Comparison of ENCODE assay signal across 8 mouse cellular contexts in genomic region chr6:127272630-127273029, GRCm38 (mm10).
DNase-seq lines count a peak whose midpoint lies in the region; ATAC-seq and TF ChIP-seq lines count a peak whose summit lies in the region.

No protein-coding gene starts in this region.

- H3K4me1 ChIP-seq in heart, postnatal 0 days (ENCODE audit: control insufficient read depth, insufficient read depth), result peaks cover 6% of the 10 kb centered on the region
- H3K4me1 ChIP-seq in lung, adult 2 months (ENCODE audit: control insufficient read depth, insufficient read depth, low read length), result no peaks in the 10 kb centered on the region

- 44% methylated on average over 7 of the region's 7 CpGs for WGBS in heart, postnatal 0 days
- 28% methylated on average over 7 of the region's 7 CpGs for WGBS in lung, adult 2 months

- H3K9ac ChIP-seq in heart, postnatal 0 days (replicated peaks; ENCODE audit: low read depth, low read length), result no peak overlapping the region

- no peak overlapping the region for H3K4me2 ChIP-seq in heart, postnatal 0 days (ENCODE audit: low read depth, low read length)

- peak; percentile 67 for ATAC-seq in heart, postnatal 0 days (ENCODE audit: insufficient read depth, low read depth)

- no peaks in the 10 kb centered on the region for H3K36me3 ChIP-seq in heart, postnatal 0 days (replicated peaks; ENCODE audit: control insufficient read depth, insufficient read depth, low read length)

- H3K4me3 ChIP-seq in heart, postnatal 0 days (ENCODE audit: low read depth, low read length), result no peak overlapping the region
- no peak overlapping the region for H3K4me3 ChIP-seq in lung, adult 2 months (replicated peaks; ENCODE audit: extremely low read depth, low read depth, low read length)

- no peaks in the 10 kb centered on the region for H3K9me3 ChIP-seq in heart, postnatal 0 days (replicated peaks; ENCODE audit: control insufficient read depth, low read length)

- TF ChIP-seq EP300 in heart, postnatal 0 days (IDR thresholded peaks at IDR 0.05; ENCODE audit: low read depth), result no peak

- DNase-seq in cerebellum, postnatal 14 days, result peak; percentile 7 to 40
- no peak for DNase-seq in cerebellum, adult 18-20 months
- peak; percentile 60 to 65 for DNase-seq in B cell, adult 2 months
- DNase-seq in heart, postnatal 0 days (ENCODE audit: low spot score), result peak; percentile 70
- DNase-seq in lung, adult 2 months, result peak; percentile 18
- peak; percentile 44 for DNase-seq in thymus, postnatal 25 days
- DNase-seq in layer of hippocampus, postnatal 25 days (ENCODE audit: extremely low spot score in 1 of 2, low spot score in 1 of 2), result no peak
- no peak for DNase-seq in layer of hippocampus, adult 9-10 months (ENCODE audit: low spot score)

- no peak overlapping the region for H3K27ac ChIP-seq in heart, postnatal 0 days (ENCODE audit: low read depth)

- TF ChIP-seq CTCF in heart, postnatal 0 days (IDR thresholded peaks at IDR 0.05; ENCODE audit: low read depth), result peak; percentile 36
- peak; percentile 51 for TF ChIP-seq CTCF in lung, adult 2 months (IDR thresholded peaks at IDR 0.05; ENCODE audit: insufficient read depth, low read length)

- peaks cover 16% of the 10 kb centered on the region; the same call in 1 of the 2 replicates for H3K27me3 ChIP-seq in heart, postnatal 0 days (ENCODE audit: control insufficient read depth, insufficient read depth, low read length)

- no peak for TF ChIP-seq POLR2A in lung, adult 2 months (IDR thresholded peaks at IDR 0.05; ENCODE audit: borderline replicate concordance, extremely low read depth, low read depth, low read length)

Comparison
In these comparisons a context has a peak if more than half of its experiments do, and no peak if none do; other contexts are left out.
1. DNase-seq: peak in cerebellum, postnatal 14 days (2 of 2), B cell, adult 2 months (2 of 2), heart, postnatal 0 days (single experiment), lung, adult 2 months (single experiment) and thymus, postnatal 25 days (single experiment); none in cerebellum, adult 18-20 months (0 of 2), layer of hippocampus, postnatal 25 days (0 of 2) and layer of hippocampus, adult 9-10 months (single experiment).